Mouse (Mus musculus): ENCODE data around the gene Tenm3.

- TF ChIP-seq CTCF (IDR thresholded peaks at IDR 0.05; ENCODE audit: low read depth) (no peak), EP300 (IDR thresholded peaks at IDR 0.05; ENCODE audit: low read depth) (no peak)
These were observed 207.9 kb downstream of the Tenm3 start for GRCm38 (mm10) chr8:48635815-48636214.

Measured in liver, postnatal 0 days (tissue).